Mouse (Mus musculus): Measurements from ENCODE around the gene 7530416G11Rik. TPM values are rescaled to one million over a fixed set of nuclear protein-coding genes. Genes with fewer than 3 reads are reported as not detected.

Gene 7530416G11Rik
- total and polyA plus RNA-seq, 2 experiments, result not detected

DNA sequence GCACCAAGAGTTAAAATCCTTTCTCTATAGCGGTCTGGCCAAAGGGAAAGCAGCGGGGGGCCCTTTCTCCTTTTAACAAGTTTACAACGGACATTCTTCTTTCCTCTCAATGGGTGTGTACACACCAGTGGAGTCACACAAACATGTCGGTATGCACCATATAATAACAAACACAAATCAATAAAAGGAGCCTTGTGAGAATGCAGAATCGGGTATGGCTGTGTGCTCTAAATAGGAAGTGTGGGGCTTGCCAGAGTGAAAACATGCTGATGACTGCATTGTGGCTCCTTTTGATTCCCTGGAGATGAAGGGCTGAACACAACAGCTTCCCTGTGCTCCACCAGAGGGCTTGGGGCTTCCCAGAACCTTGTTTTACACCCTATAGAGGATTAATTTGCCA is 38.8 kb downstream of the 7530416G11Rik start:
- Histone ChIP-seq H3K36me3 (ENCODE audit: control insufficient read depth, insufficient read depth, low read length) (peaks cover 31% of the 10 kb centered on the region), H3K27me3 (ENCODE audit: control insufficient read depth, insufficient read depth, low read length) (no peaks in the 10 kb centered on the region), H3K27ac (replicated peaks; ENCODE audit: insufficient read depth, low read depth, low read length) (no peak overlapping the region), H3K79me2 (ENCODE audit: control insufficient read depth, insufficient read depth, low read length) (no peaks in the 10 kb centered on the region), H3K9ac (ENCODE audit: low read depth, low read length) (no peak overlapping the region), H3K4me3 (ENCODE audit: insufficient read depth, low read depth, low read length) (no peak overlapping the region), H3K4me1 (ENCODE audit: control insufficient read depth, insufficient read depth, low read length) (no peaks in the 10 kb centered on the region)
- TF ChIP-seq POLR2A (IDR thresholded peaks at IDR 0.05; ENCODE audit: extremely low read depth, insufficient read depth, low read length) (no peak), CTCF (IDR thresholded peaks at IDR 0.05; ENCODE audit: low read depth, low read length) (no peak)
- 78% methylated on average over 5 of the region's 5 CpGs for WGBS
- no peak for DNase-seq (ENCODE audit: extremely low read depth, low read depth, low spot score)

DNA sequence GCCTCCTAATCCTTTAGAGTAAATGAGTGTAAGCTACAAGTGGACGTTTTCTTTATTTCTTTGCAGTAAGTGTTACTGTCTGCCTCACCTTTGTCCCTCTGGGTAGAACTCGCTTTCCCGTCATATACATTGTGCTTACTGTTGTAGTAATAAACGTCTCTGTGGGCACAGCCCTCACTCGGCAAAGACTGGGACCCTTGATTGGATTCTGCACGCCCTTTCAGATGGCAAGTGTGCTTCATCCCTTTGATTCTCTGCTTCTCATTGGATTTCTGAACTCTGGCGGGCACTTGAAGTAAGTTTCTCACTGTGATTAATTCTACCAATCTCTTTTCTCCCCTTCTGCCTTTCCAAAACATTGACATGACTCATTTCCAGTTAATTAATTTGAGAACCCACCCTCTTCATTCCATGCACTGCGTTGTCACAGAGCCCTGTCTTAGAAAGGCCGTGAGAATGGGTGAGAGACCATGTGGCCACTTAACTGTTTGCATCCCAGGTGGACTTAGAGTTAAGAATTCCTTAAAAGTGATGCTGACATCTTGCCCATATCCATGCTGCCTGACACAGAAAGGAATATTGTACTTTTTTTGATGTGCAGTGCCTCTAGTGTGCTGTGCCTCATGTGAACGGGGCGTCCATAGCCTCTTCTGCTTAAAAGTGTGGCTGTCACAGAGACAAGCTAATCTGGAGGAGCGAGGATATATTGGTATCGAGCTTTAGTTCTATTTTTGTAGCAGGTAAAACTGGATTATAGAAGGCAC is 39.8 kb downstream of the 7530416G11Rik start:
- H3K27ac ChIP-seq (replicated peaks; ENCODE audit: insufficient read depth, low read depth, low read length), result no peak overlapping the region
- TF ChIP-seq CTCF (IDR thresholded peaks at IDR 0.05; ENCODE audit: low read depth, low read length), result no peak
- TF ChIP-seq POLR2A (IDR thresholded peaks at IDR 0.05; ENCODE audit: extremely low read depth, insufficient read depth, low read length), result no peak
- DNase-seq (ENCODE audit: extremely low read depth, low read depth, low spot score), result no peak
- WGBS, result 95% methylated on average over 13 of the region's 13 CpGs
- no peak overlapping the region for H3K9ac ChIP-seq (ENCODE audit: low read depth, low read length)
- H3K27me3 ChIP-seq (ENCODE audit: control insufficient read depth, insufficient read depth, low read length), result no peaks in the 10 kb centered on the region
- H3K36me3 ChIP-seq (ENCODE audit: control insufficient read depth, insufficient read depth, low read length), result peaks cover 31% of the 10 kb centered on the region
- no peaks in the 10 kb centered on the region for H3K79me2 ChIP-seq (ENCODE audit: control insufficient read depth, insufficient read depth, low read length)
- H3K4me1 ChIP-seq (ENCODE audit: control insufficient read depth, insufficient read depth, low read length), result no peaks in the 10 kb centered on the region
- no peak overlapping the region for H3K4me3 ChIP-seq (ENCODE audit: insufficient read depth, low read depth, low read length)

DNA sequence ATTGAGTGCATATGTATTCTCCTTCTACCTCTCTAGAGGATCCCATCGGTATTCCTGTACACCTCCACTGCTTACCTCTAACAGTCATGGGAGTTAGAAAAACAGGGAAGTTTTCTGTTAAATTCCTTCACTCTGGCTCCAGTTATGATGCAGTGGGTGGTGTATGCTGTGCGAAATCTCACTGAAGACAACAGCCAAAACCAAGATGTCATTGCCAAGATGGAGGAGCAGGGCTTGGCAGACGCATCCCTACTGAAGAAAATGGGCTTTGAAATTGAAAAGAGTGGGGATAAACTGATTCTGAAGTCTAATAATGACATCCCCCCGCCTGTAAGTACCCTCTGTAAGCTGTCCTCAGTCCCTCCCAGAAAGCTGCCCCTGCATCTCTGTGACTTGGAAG is 40.9 kb downstream of the 7530416G11Rik start:
- H3K36me3 ChIP-seq (ENCODE audit: control insufficient read depth, insufficient read depth, low read length), result peaks cover 32% of the 10 kb centered on the region
- no peaks in the 10 kb centered on the region for H3K4me1 ChIP-seq (ENCODE audit: control insufficient read depth, insufficient read depth, low read length)
- TF ChIP-seq POLR2A (IDR thresholded peaks at IDR 0.05; ENCODE audit: extremely low read depth, insufficient read depth, low read length) (no peak), CTCF (IDR thresholded peaks at IDR 0.05; ENCODE audit: low read depth, low read length) (no peak)
- WGBS, result 86% methylated on average over 4 of the region's 4 CpGs
- H3K27ac ChIP-seq (replicated peaks; ENCODE audit: insufficient read depth, low read depth, low read length), result no peak overlapping the region
- H3K4me3 ChIP-seq (ENCODE audit: insufficient read depth, low read depth, low read length), result no peak overlapping the region
- no peak for DNase-seq (ENCODE audit: extremely low read depth, low read depth, low spot score)
- H3K9ac ChIP-seq (ENCODE audit: low read depth, low read length), result no peak overlapping the region
- no peaks in the 10 kb centered on the region for H3K27me3 ChIP-seq (ENCODE audit: control insufficient read depth, insufficient read depth, low read length)
- no peaks in the 10 kb centered on the region for H3K79me2 ChIP-seq (ENCODE audit: control insufficient read depth, insufficient read depth, low read length)

DNA sequence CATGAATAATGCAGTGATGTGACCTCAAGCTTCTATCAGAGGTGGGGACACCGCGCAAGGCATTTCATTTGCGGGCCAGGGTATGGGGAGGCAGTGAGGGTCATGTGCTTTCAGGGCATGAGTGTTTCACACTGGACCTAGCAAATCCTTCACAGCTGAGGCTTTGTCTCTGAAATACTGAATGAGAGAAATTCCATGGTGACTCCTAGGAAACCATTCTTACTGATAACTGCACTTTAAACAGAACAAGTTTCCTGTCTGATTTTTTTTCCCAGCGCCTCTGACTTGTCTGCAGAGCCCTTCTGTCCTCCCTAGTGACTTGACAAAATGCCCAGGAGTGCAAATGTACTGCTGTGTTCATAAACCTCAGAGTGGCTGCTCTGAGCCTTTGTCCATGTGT is 41.5 kb downstream of the 7530416G11Rik start:
- Histone ChIP-seq H3K27me3 (ENCODE audit: control insufficient read depth, insufficient read depth, low read length) (no peaks in the 10 kb centered on the region), H3K36me3 (ENCODE audit: control insufficient read depth, insufficient read depth, low read length) (peaks cover 28% of the 10 kb centered on the region), H3K79me2 (ENCODE audit: control insufficient read depth, insufficient read depth, low read length) (no peaks in the 10 kb centered on the region), H3K9ac (ENCODE audit: low read depth, low read length) (no peak overlapping the region), H3K27ac (replicated peaks; ENCODE audit: insufficient read depth, low read depth, low read length) (no peak overlapping the region), H3K4me3 (ENCODE audit: insufficient read depth, low read depth, low read length) (no peak overlapping the region), H3K4me1 (ENCODE audit: control insufficient read depth, insufficient read depth, low read length) (no peaks in the 10 kb centered on the region)
- no peak for TF ChIP-seq CTCF (IDR thresholded peaks at IDR 0.05; ENCODE audit: low read depth, low read length)
- no peak for TF ChIP-seq POLR2A (IDR thresholded peaks at IDR 0.05; ENCODE audit: extremely low read depth, insufficient read depth, low read length)
- 83% methylated on average over 4 of the region's 4 CpGs for WGBS
- no peak for DNase-seq (ENCODE audit: extremely low read depth, low read depth, low spot score)

DNA sequence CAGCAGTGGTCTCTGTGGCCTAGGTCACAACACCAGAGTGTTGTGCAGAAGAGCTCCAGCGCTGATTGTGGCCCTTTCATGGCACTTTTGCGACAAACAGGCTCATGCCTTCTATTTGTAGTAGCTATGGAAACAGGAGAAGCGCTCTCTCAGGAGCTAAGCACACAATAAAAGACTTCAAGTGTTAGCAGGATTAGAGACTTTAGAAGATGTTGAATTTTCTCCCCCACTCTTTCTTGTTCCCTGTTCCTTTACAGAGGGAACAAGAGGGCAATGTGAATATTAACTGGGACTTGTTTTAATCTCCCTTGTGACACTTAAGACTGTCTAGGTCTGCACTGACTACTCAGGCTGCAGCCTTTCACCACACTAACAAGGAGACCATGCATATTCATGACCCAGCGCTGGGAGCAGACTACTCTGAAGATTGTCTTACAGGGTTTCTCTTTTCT is 44.4 kb downstream of the 7530416G11Rik start:
- 78% methylated on average over 4 of the region's 4 CpGs for WGBS
- H3K27ac ChIP-seq (replicated peaks; ENCODE audit: insufficient read depth, low read depth, low read length), result no peak overlapping the region
- H3K79me2 ChIP-seq (ENCODE audit: control insufficient read depth, insufficient read depth, low read length), result no peaks in the 10 kb centered on the region
- no peaks in the 10 kb centered on the region for H3K27me3 ChIP-seq (ENCODE audit: control insufficient read depth, insufficient read depth, low read length)
- no peak for TF ChIP-seq POLR2A (IDR thresholded peaks at IDR 0.05; ENCODE audit: extremely low read depth, insufficient read depth, low read length)
- TF ChIP-seq CTCF (IDR thresholded peaks at IDR 0.05; ENCODE audit: low read depth, low read length), result no peak
- no peak for DNase-seq (ENCODE audit: extremely low read depth, low read depth, low spot score)
- H3K9ac ChIP-seq (ENCODE audit: low read depth, low read length), result no peak overlapping the region
- H3K4me3 ChIP-seq (ENCODE audit: insufficient read depth, low read depth, low read length), result no peak overlapping the region
- no peaks in the 10 kb centered on the region for H3K4me1 ChIP-seq (ENCODE audit: control insufficient read depth, insufficient read depth, low read length)
- peaks cover 16% of the 10 kb centered on the region for H3K36me3 ChIP-seq (ENCODE audit: control insufficient read depth, insufficient read depth, low read length)

DNA sequence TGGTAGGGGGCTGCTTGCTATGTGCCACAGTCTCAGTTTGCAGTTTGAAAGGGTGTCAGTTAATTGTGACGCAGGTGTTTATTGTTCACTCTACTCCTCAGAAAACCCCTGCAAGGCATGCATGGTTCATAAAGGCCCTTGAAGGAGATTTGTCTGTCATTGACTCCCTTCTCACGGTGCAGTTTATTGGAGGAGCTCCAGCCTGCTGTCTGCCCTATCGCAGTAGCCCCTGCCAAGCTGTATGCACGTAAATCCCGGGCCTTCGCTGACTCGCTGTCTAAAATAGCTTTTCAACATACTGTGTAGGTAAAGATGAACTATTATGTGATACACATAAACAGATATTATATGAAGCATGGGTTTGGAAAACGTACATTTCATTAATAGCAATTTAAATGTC is 45.2 kb downstream of the 7530416G11Rik start:
- no peak for DNase-seq (ENCODE audit: extremely low read depth, low read depth, low spot score)
- Histone ChIP-seq H3K9ac (ENCODE audit: low read depth, low read length) (no peak overlapping the region), H3K36me3 (ENCODE audit: control insufficient read depth, insufficient read depth, low read length) (peaks cover 8% of the 10 kb centered on the region), H3K4me3 (ENCODE audit: insufficient read depth, low read depth, low read length) (no peak overlapping the region), H3K4me1 (ENCODE audit: control insufficient read depth, insufficient read depth, low read length) (no peaks in the 10 kb centered on the region), H3K79me2 (ENCODE audit: control insufficient read depth, insufficient read depth, low read length) (no peaks in the 10 kb centered on the region), H3K27ac (replicated peaks; ENCODE audit: insufficient read depth, low read depth, low read length) (no peak overlapping the region), H3K27me3 (ENCODE audit: control insufficient read depth, insufficient read depth, low read length) (no peaks in the 10 kb centered on the region)
- 95% methylated on average over 8 of the region's 8 CpGs for WGBS
- TF ChIP-seq POLR2A (IDR thresholded peaks at IDR 0.05; ENCODE audit: extremely low read depth, insufficient read depth, low read length), result no peak
- no peak for TF ChIP-seq CTCF (IDR thresholded peaks at IDR 0.05; ENCODE audit: low read depth, low read length)

Measured in liver, adult 2 months (tissue).